Mouse (Mus musculus) E14TG2a.4 (cell line): ENCODE data around the gene Nrd1.

Experiments used
- H3K27me3 ChIP-seq: 2 replicates; pipeline ENCODE4 v1.6.1; 2014; ENCODE audit warnings: low read length, control low read depth; ENCODE audit not compliant: insufficient read depth
- H3K36me3 ChIP-seq: 2 replicates; pipeline ENCODE4 v1.6.1; 2014; ENCODE audit warnings: low read length, control low read depth; ENCODE audit not compliant: insufficient read depth
- H3K4me1 ChIP-seq: replicated peaks from 2 replicates; pipeline ENCODE4 v1.6.1; 2014; ENCODE audit warnings: low read depth, low read length, control low read depth
- H3K4me3 ChIP-seq: replicated peaks from 2 replicates; pipeline ENCODE4 v1.5.1; 2014; ENCODE audit warnings: mild to moderate bottlenecking, low read length
- H3K9me3 ChIP-seq: 2 replicates; pipeline ENCODE4 v1.6.1; 2014; ENCODE audit warnings: low read length, control low read depth
- CTCF ChIP-seq: conservative IDR thresholded peaks from 2 replicates; pipeline ENCODE4 v1.5.1; 2014; ENCODE audit warnings: low read length
- NANOG ChIP-seq: IDR thresholded peaks from 2 replicates; pipeline ENCODE4 v1.6.1; 2014; ENCODE audit warnings: borderline replicate concordance, low read length, mixed read lengths
- POU5F1 ChIP-seq: IDR thresholded peaks from 2 replicates; pipeline ENCODE4 v1.6.1; 2014; ENCODE audit warnings: low read length, borderline replicate concordance

The Nrd1 gene

GRCm38 (mm10) chr4:109014091-109014490 lies 13.6 kb downstream of the Nrd1 start:
- no peaks in the 10 kb centered on the region for H3K27me3 ChIP-seq
- peaks cover 10% of the 10 kb centered on the region for H3K4me1 ChIP-seq
- no peaks in the 10 kb centered on the region for H3K9me3 ChIP-seq
- TF ChIP-seq POU5F1 (no peak), CTCF (no peak), NANOG (no peak)
- no peak overlapping the region for H3K4me3 ChIP-seq
- peaks cover 34% of the 10 kb centered on the region for H3K36me3 ChIP-seq

- Histone ChIP-seq H3K27me3 (no peaks in the 10 kb centered on the region), H3K36me3 (peaks cover 48% of the 10 kb centered on the region), H3K4me3 (no peak overlapping the region), H3K4me1 (peaks cover 5% of the 10 kb centered on the region; the same call in 1 of the 2 replicates), H3K9me3 (no peaks in the 10 kb centered on the region)
- TF ChIP-seq POU5F1 (no peak), NANOG (no peak), CTCF (no peak)
These were observed 17.0 kb downstream of the Nrd1 start for GRCm38 (mm10) chr4:109017441-109017840.

- Histone ChIP-seq H3K9me3 (no peaks in the 10 kb centered on the region), H3K4me1 (peaks cover 7% of the 10 kb centered on the region; the same call in 1 of the 2 replicates), H3K27me3 (no peaks in the 10 kb centered on the region), H3K36me3 (peaks cover 47% of the 10 kb centered on the region), H3K4me3 (no peak overlapping the region)
- no peak for TF ChIP-seq CTCF
- TF ChIP-seq POU5F1 = no peak
- TF ChIP-seq NANOG = no peak
These were observed 18.8 kb downstream of the Nrd1 start for GRCm38 (mm10) chr4:109019301-109019700.

- Histone ChIP-seq H3K9me3 (no peaks in the 10 kb centered on the region), H3K4me3 (no peak overlapping the region), H3K27me3 (no peaks in the 10 kb centered on the region), H3K36me3 (peaks cover 45% of the 10 kb centered on the region), H3K4me1 (peaks cover 31% of the 10 kb centered on the region)
- no peak for TF ChIP-seq CTCF
- no peak for TF ChIP-seq NANOG
- TF ChIP-seq POU5F1 = no peak
These were observed 21.5 kb downstream of the Nrd1 start for GRCm38 (mm10) chr4:109021976-109022375.

GRCm38 (mm10) chr4:109025061-109025460 lies 24.6 kb downstream of the Nrd1 start:
- no peak for TF ChIP-seq CTCF
- no peak for TF ChIP-seq NANOG
- no peak for TF ChIP-seq POU5F1

GRCm38 (mm10) chr4:109026543-109026942 lies 26.1 kb downstream of the Nrd1 start:
- Histone ChIP-seq H3K4me3 (no peak overlapping the region), H3K27me3 (no peaks in the 10 kb centered on the region), H3K9me3 (no peaks in the 10 kb centered on the region), H3K4me1 (peaks cover 35% of the 10 kb centered on the region), H3K36me3 (peaks cover 51% of the 10 kb centered on the region)
- TF ChIP-seq NANOG (peak; percentile 88), CTCF (no peak), POU5F1 (peak; percentile 12; the same call in 1 of the 2 replicates)

More at GRCm38 (mm10) chr4:109025061-109025460, 24.6 kb downstream of the Nrd1 start:
- peaks cover 35% of the 10 kb centered on the region for H3K4me1 ChIP-seq
- H3K27me3 ChIP-seq = no peaks in the 10 kb centered on the region
- no peaks in the 10 kb centered on the region for H3K9me3 ChIP-seq
- no peak overlapping the region for H3K4me3 ChIP-seq
- peaks cover 41% of the 10 kb centered on the region for H3K36me3 ChIP-seq

GRCm38 (mm10) chr4:109029857-109030256 lies 29.4 kb downstream of the Nrd1 start:
- TF ChIP-seq NANOG = no peak
- TF ChIP-seq POU5F1 = no peak
- TF ChIP-seq CTCF = no peak

GRCm38 (mm10) chr4:109030266-109030665 lies 29.8 kb downstream of the Nrd1 start:
- Histone ChIP-seq H3K4me3 (no peak overlapping the region), H3K27me3 (no peaks in the 10 kb centered on the region), H3K9me3 (no peaks in the 10 kb centered on the region), H3K4me1 (peaks cover 24% of the 10 kb centered on the region), H3K36me3 (peaks cover 66% of the 10 kb centered on the region)
- TF ChIP-seq NANOG (no peak), POU5F1 (no peak), CTCF (no peak)

More at GRCm38 (mm10) chr4:109029857-109030256, 29.4 kb downstream of the Nrd1 start:
- no peaks in the 10 kb centered on the region for H3K9me3 ChIP-seq
- H3K4me1 ChIP-seq = peaks cover 28% of the 10 kb centered on the region
- peaks cover 66% of the 10 kb centered on the region for H3K36me3 ChIP-seq
- no peak overlapping the region for H3K4me3 ChIP-seq
- H3K27me3 ChIP-seq = no peaks in the 10 kb centered on the region

- no peaks in the 10 kb centered on the region; the same call in 1 of the 2 replicates for H3K4me1 ChIP-seq
These were observed 35.9 kb downstream of the Nrd1 start for GRCm38 (mm10) chr4:109036327-109036726.

More at GRCm38 (mm10) chr4:109036327-109036726, 35.9 kb downstream of the Nrd1 start:
- Histone ChIP-seq H3K27me3 (no peaks in the 10 kb centered on the region), H3K9me3 (no peaks in the 10 kb centered on the region), H3K4me3 (no peak overlapping the region), H3K36me3 (peaks cover 70% of the 10 kb centered on the region)
- TF ChIP-seq CTCF (peak; percentile 61), NANOG (no peak), POU5F1 (no peak)
